ENCODE assay signal across 29 mouse cellular contexts in the genomic region with DNA sequence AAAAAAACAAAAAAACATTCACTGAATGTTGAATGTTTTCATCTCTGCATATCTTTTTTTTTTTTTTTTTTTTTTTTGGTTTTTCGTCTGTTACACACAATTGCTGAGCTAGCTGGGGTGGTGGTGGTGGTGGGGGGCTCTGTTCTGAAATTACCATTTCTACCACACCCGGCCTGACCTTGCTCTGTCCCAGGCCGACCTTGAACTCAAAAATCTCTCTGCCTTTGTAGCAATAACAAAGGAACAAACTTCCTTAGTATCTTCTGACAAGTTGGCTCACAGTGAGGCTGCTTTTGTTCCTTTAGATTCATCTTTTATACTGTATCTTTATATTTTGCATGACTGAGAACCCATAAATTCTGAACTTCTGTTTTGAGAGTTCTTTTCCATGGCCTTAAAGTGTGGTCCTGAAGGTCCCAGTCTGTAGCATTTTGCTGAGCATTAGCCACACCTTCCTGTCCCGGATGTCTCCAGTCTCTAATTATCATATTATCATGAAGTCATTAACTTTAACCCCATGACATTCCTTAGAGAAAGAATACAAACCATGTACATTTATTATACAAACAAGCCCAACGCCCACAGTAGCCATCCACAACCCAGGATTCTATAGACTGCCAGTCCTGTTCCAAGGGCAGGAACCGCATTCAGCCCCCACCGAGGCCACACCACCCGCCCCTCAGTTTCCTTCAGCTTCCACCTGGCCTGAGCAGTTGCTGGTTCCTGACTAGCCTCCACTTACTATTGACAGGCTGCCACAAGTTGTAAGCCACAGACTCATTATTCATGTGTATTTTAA. TPM values are rescaled to one million over a fixed set of nuclear protein-coding genes. Genes with fewer than 3 reads are reported as not detected.
DNase-seq lines count a peak whose midpoint lies in the region; ATAC-seq and TF ChIP-seq lines count a peak whose summit lies in the region.
"Had no signal": no experiment of that assay in that cellular context is flagged by ENCODE, and none has a peak within 500 bp of the region (broad histone marks: within the 10 kb centered on the region; RNA-seq: fewer than 3 reads in every experiment).

No protein-coding gene starts in this region.

- H3K9ac ChIP-seq in heart, embryonic 11.5 days (ENCODE audit: low read depth, low read length), result no peak overlapping the region
- H3K9ac ChIP-seq in ES-Bruce4 (ENCODE audit: low read depth, poor library complexity, severe bottlenecking) (peak overlapping the region; percentile 55), ES-E14 (ENCODE audit: insufficient read depth, low read depth, low read length, poor library complexity, severe bottlenecking) (peak overlapping the region; percentile 33; the same call in 1 of the 2 replicates)
- H3K9ac ChIP-seq: embryonic facial prominence, embryonic 15.5 days; forebrain, postnatal 0 days; hindbrain, embryonic 12.5 days; hindbrain, embryonic 15.5 days; intestine, embryonic 15.5 days had no signal

- no peak for TF ChIP-seq CTCF in ES-Bruce4 (IDR thresholded peaks at IDR 0.05; ENCODE audit: low read depth, low read length)

- TF ChIP-seq EP300 in ES-Bruce4 (IDR thresholded peaks at IDR 0.05; ENCODE audit: insufficient read depth, low read depth, low read length), result peak; percentile 96

- TF ChIP-seq POLR2A in ES-Bruce4 (IDR thresholded peaks at IDR 0.05; ENCODE audit: insufficient read depth, low read length), result no peak

- H3K27ac ChIP-seq in heart, embryonic 11.5 days (ENCODE audit: low read depth, low read length), result no peak overlapping the region
- H3K27ac ChIP-seq in ES-Bruce4 (ENCODE audit: insufficient read depth, low read length) (peak overlapping the region; percentile 97), ES-E14 (ENCODE audit: insufficient read depth, low read depth, low read length, poor library complexity, severe bottlenecking) (peak overlapping the region; percentile 89)
- H3K27ac ChIP-seq: embryonic facial prominence, embryonic 15.5 days; gastrocnemius, adult 2 months; heart, adult 2 months; heart, embryonic 10.5 days; hindbrain, embryonic 12.5 days; hindbrain, embryonic 15.5 days; intestine, embryonic 15.5 days had no signal

- H3K36me3 ChIP-seq in heart, embryonic 11.5 days (ENCODE audit: control insufficient read depth, insufficient read depth, low read length), result no peaks in the 10 kb centered on the region
- H3K36me3 ChIP-seq in ES-Bruce4 (ENCODE audit: control insufficient read depth, insufficient read depth, low read length, poor library complexity, severe bottlenecking) (no peaks in the 10 kb centered on the region), ES-E14 (ENCODE audit: control insufficient read depth, insufficient read depth, low read length, poor library complexity, severe bottlenecking) (no peaks in the 10 kb centered on the region)
- H3K36me3 ChIP-seq: embryonic facial prominence, embryonic 15.5 days; heart, embryonic 10.5 days; hindbrain, embryonic 12.5 days; hindbrain, embryonic 15.5 days; intestine, embryonic 15.5 days had no signal

- 65% methylated on average over 8 of the region's 8 CpGs for WGBS in heart, embryonic 11.5 days (ENCODE audit: insufficient replicate concordance)

- H3K4me1 ChIP-seq in heart, embryonic 11.5 days (ENCODE audit: control insufficient read depth, insufficient read depth, low read length), result peaks cover 8% of the 10 kb centered on the region
- H3K4me1 ChIP-seq in ES-Bruce4 (ENCODE audit: control insufficient read depth, insufficient read depth, low read length) (peaks cover 15% of the 10 kb centered on the region), ES-E14 (ENCODE audit: control insufficient read depth in 2 of 2, insufficient read depth in 2 of 2, low read length in 2 of 2, poor library complexity in 1 of 2) (peaks cover 22 to 33% of the 10 kb centered on the region in 2 experiments)
- H3K4me1 ChIP-seq: embryonic facial prominence, embryonic 15.5 days; hindbrain, embryonic 12.5 days had no signal

- H3K4me3 ChIP-seq in heart, embryonic 11.5 days (ENCODE audit: low read depth, low read length), result no peak overlapping the region
- H3K4me3 ChIP-seq in ES-Bruce4 (ENCODE audit: low read depth, low read length) (no peak overlapping the region), ES-E14 (ENCODE audit: insufficient read depth in 1 of 2, low read depth in 1 of 2, low read length in 2 of 2, poor library complexity in 1 of 2, severe bottlenecking in 1 of 2) (peak overlapping the region in 1 of 2 experiments; percentile 4; a peak in 2 of 4 replicates)
- H3K4me3 ChIP-seq: embryonic facial prominence, embryonic 15.5 days; gastrocnemius, adult 2 months; heart, adult 2 months; heart, embryonic 10.5 days; hindbrain, embryonic 12.5 days; hindbrain, embryonic 15.5 days; intestine, embryonic 15.5 days had no signal

- H3K27me3 ChIP-seq in heart, embryonic 11.5 days (ENCODE audit: control insufficient read depth, insufficient read depth, low read length), result no peaks in the 10 kb centered on the region
- H3K27me3 ChIP-seq in ES-Bruce4 (ENCODE audit: control insufficient read depth, insufficient read depth, low read length, poor library complexity, severe bottlenecking), result no peaks in the 10 kb centered on the region
- H3K27me3 ChIP-seq: embryonic facial prominence, embryonic 15.5 days; hindbrain, embryonic 12.5 days; hindbrain, embryonic 15.5 days; intestine, embryonic 15.5 days; Patski had no signal

- no peak for ATAC-seq in heart, embryonic 11.5 days (replicated peaks; ENCODE audit: insufficient number of reproducible peaks, low FRiP score, low TSS enrichment)
- no peak for ATAC-seq in inflammation-experienced regulatory T-cells, adult 6 months
- no peak for ATAC-seq in granulocyte monocyte progenitor cell, adult 5-6 weeks (replicated peaks; ENCODE audit: poor library complexity, severe bottlenecking)
- ATAC-seq: activated CD4-positive, CD25-positive, alpha-beta regulatory T cell, adult 4 months; CD4-positive, CD25-positive, alpha-beta regulatory T cell, adult 4 months; forebrain, embryonic 14.5 days; forebrain, postnatal 0 days; intestine, embryonic 15.5 days; Patski had no signal

- H3K9me3 ChIP-seq in heart, embryonic 11.5 days (replicated peaks; ENCODE audit: control insufficient read depth, low read length), result no peaks in the 10 kb centered on the region
- no peaks in the 10 kb centered on the region for H3K9me3 ChIP-seq in ES-Bruce4 (replicated peaks; ENCODE audit: control insufficient read depth, insufficient read depth, low read length, poor library complexity, severe bottlenecking)
- no peaks in the 10 kb centered on the region for H3K9me3 ChIP-seq in ES-E14 (ENCODE audit: control insufficient read depth, insufficient read depth, low read depth, low read length)
- H3K9me3 ChIP-seq: embryonic facial prominence, embryonic 15.5 days; heart, embryonic 10.5 days; hindbrain, embryonic 12.5 days; hindbrain, embryonic 15.5 days; intestine, embryonic 15.5 days had no signal

- DNase-seq in heart, adult 11 months, result peak; percentile 60
- no peak for DNase-seq in ES-E14 (ENCODE audit: low read depth, low spot score)
- DNase-seq: adrenal gland, adult 8-10 months; adrenal gland, postnatal 25 days; cerebellum, adult 11 months; cerebellum, adult 2 months; cerebellum, postnatal 10 days; cerebellum, postnatal 36 days; embryo, embryonic 11 days; forebrain, postnatal 0 days; gastrocnemius, adult 2 months; gastrocnemius, postnatal 14 days; heart, adult 2 months; kidney, adult 11 months; kidney, adult 8-10 months had no signal

- in situ Hi-C loops in ES-E14 (cut with MboI; ENCODE audit: low sequenced_read_pairs in 2 of 2, unreplicated experiment in 2 of 2), result no loop called here

- no peak overlapping the region for H3K4me2 ChIP-seq in heart, embryonic 11.5 days
- H3K4me2 ChIP-seq: embryonic facial prominence, embryonic 15.5 days; hindbrain, embryonic 12.5 days; hindbrain, embryonic 15.5 days; intestine, embryonic 15.5 days had no signal

RNA-seq across cellular contexts. Expression of gene Tnfsfm13, which starts 8.1 kb away (rescaled TPM):
- polyA plus RNA-seq in heart, embryonic 11.5 days (2014; fragmentation: Nextera tagmentation; extraction: Ambion mirVana), result 3.0 and 4.2 TPM in 2 replicates
- polyA plus RNA-seq in ES-Bruce4 (2011; ENCODE audit: insufficient read depth, insufficient read length, low read depth, missing spikeins), result 1.9 and 3.6 TPM in 2 replicates
- 13.7 and 19.9 TPM in 2 replicates for total RNA-seq in ES-E14 (2012; rRNA removed)
- polyA plus RNA-seq in inflammation-experienced regulatory T-cells, adult 6 months (2017; shearing (Covaris generic)), result not detected
- 4.9 and 6.6 TPM in 2 replicates for total RNA-seq in granulocyte monocyte progenitor cell, adult 5-6 weeks (2014; fragmentation: Nextera tagmentation)
- total RNA-seq in granulocyte monocyte progenitor cell, adult 5-6 weeks (2017), result 3.6 and 6.1 TPM in 2 replicates
- polyA plus RNA-seq: activated CD4-positive, CD25-positive, alpha-beta regulatory T cell, adult 4 months; CD4-positive, CD25-positive, alpha-beta regulatory T cell, adult 4 months had no signal

RNA-seq across cellular contexts. Expression of gene Tnfsf12, which starts 8.4 kb away (rescaled TPM):
- polyA plus RNA-seq in heart, embryonic 11.5 days (2014; fragmentation: Nextera tagmentation; extraction: Ambion mirVana), result 4.4 TPM in 2 replicates
- 3.4 and 4.1 TPM in 2 replicates for polyA plus RNA-seq in ES-Bruce4 (2011; ENCODE audit: insufficient read depth, insufficient read length, low read depth, missing spikeins)
- total RNA-seq in ES-E14 (2012; rRNA removed), result 8.7 and 16.1 TPM in 2 replicates
- not detected for polyA plus RNA-seq in inflammation-experienced regulatory T-cells, adult 6 months (2017; shearing (Covaris generic))
- total RNA-seq in granulocyte monocyte progenitor cell, adult 5-6 weeks (2014; fragmentation: Nextera tagmentation), result 2.1 and 6.1 TPM in 2 replicates
- 0.46 and 1.6 TPM in 2 replicates for total RNA-seq in granulocyte monocyte progenitor cell, adult 5-6 weeks (2017)
- polyA plus RNA-seq: activated CD4-positive, CD25-positive, alpha-beta regulatory T cell, adult 4 months had no signal

RNA-seq across cellular contexts. Expression of gene Tnfsf13, which starts 18.4 kb away (rescaled TPM):
- 0.24 TPM in 1 of 2 replicates, not detected in the other for polyA plus RNA-seq in heart, embryonic 11.5 days (2014; fragmentation: Nextera tagmentation; extraction: Ambion mirVana)
- 1.3 and 2.9 TPM in 2 replicates for polyA plus RNA-seq in ES-Bruce4 (2011; ENCODE audit: insufficient read depth, insufficient read length, low read depth, missing spikeins)
- 8.6 and 11.7 TPM in 2 replicates for total RNA-seq in ES-E14 (2012; rRNA removed)
- not detected for polyA plus RNA-seq in inflammation-experienced regulatory T-cells, adult 6 months (2017; shearing (Covaris generic))
- 5.4 and 27.7 TPM in 2 replicates for total RNA-seq in granulocyte monocyte progenitor cell, adult 5-6 weeks (2014; fragmentation: Nextera tagmentation)
- 38.0 and 41.8 TPM in 2 replicates for total RNA-seq in granulocyte monocyte progenitor cell, adult 5-6 weeks (2017)
- total RNA-seq: forebrain, postnatal 0 days had no signal
- polyA plus RNA-seq: activated CD4-positive, CD25-positive, alpha-beta regulatory T cell, adult 4 months; CD4-positive, CD25-positive, alpha-beta regulatory T cell, adult 4 months; forebrain, embryonic 11.5 days had no signal

RNA-seq across cellular contexts. Expression of gene Senp3, which starts 22.1 kb away (rescaled TPM):
- polyA plus RNA-seq in heart, embryonic 11.5 days (2014; fragmentation: Nextera tagmentation; extraction: Ambion mirVana), result 70.2 and 81.4 TPM in 2 replicates
- 198 and 221 TPM in 2 replicates for polyA plus RNA-seq in ES-Bruce4 (2011; ENCODE audit: insufficient read depth, insufficient read length, low read depth, missing spikeins)
- total RNA-seq in ES-E14 (2012; rRNA removed), result 265 and 282 TPM in 2 replicates
- polyA plus RNA-seq in inflammation-experienced regulatory T-cells, adult 6 months (2017; shearing (Covaris generic)), result 10 to 100 TPM; 21.8 to 38.0 (median 32.0) TPM
- total RNA-seq in granulocyte monocyte progenitor cell, adult 5-6 weeks (2014; fragmentation: Nextera tagmentation), result 99.4 and 106 TPM in 2 replicates
- total RNA-seq in granulocyte monocyte progenitor cell, adult 5-6 weeks (2017), result 95.6 and 98.9 TPM in 2 replicates

RNA-seq across cellular contexts. Expression of gene Eif4a1, which starts 31.8 kb away (rescaled TPM):
- 530 and 592 TPM in 2 replicates for polyA plus RNA-seq in heart, embryonic 11.5 days (2014; fragmentation: Nextera tagmentation; extraction: Ambion mirVana)
- polyA plus RNA-seq in ES-Bruce4 (2011; ENCODE audit: insufficient read depth, insufficient read length, low read depth, missing spikeins), result 1,464 and 1,502 TPM in 2 replicates
- total RNA-seq in ES-E14 (2012; rRNA removed), result 1,512 and 1,948 TPM in 2 replicates
- 100 to 1,000 TPM; 156 to 375 (median 178) TPM for polyA plus RNA-seq in inflammation-experienced regulatory T-cells, adult 6 months (2017; shearing (Covaris generic))
- 969 and 995 TPM in 2 replicates for total RNA-seq in granulocyte monocyte progenitor cell, adult 5-6 weeks (2014; fragmentation: Nextera tagmentation)
- total RNA-seq in granulocyte monocyte progenitor cell, adult 5-6 weeks (2017), result 1,214 and 1,335 TPM in 2 replicates
